Mouse (Mus musculus) adrenal gland, adult (tissue): ENCODE results near the gene Zfp358.

Experiments
- DNase-seq, 2 experiments: peaks; one replicate each; pipeline ENCODE4 v3.0.0; 2022 to 2023; ENCODE audit warnings: low spot score in 1 of 2; ENCODE audit not compliant: inconsistent age in 2 of 2

Gene Zfp358

GRCm38 (mm10) chr8:3498583-3498982 is 5.6 kb downstream of the Zfp358 start:
- no peak for DNase-seq

- DNase-seq = no peak
These were observed 6.8 kb downstream of the Zfp358 start for GRCm38 (mm10) chr8:3499751-3500150.

- DNase-seq = peak; percentile 99
These were observed 7.5 kb downstream of the Zfp358 start, which contains the start of gene Mcoln1 for GRCm38 (mm10) chr8:3500235-3501090. Gene Mcoln1, plus strand, starts transcription at chr8:3500457.

GRCm38 (mm10) chr8:3502217-3502616 is 9.3 kb downstream of the Zfp358 start:
- no peak for DNase-seq

GRCm38 (mm10) chr8:3507979-3508754 is 15.2 kb downstream of the Zfp358 start:
- DNase-seq = no peak

GRCm38 (mm10) chr8:3514681-3515247 is 21.8 kb downstream of the Zfp358 start:
- peak in 1 of 2 experiments; percentile 38 for DNase-seq

GRCm38 (mm10) chr8:3515260-3515671 is 22.3 kb downstream of the Zfp358 start, which contains the start of gene Pnpla6:
Gene Pnpla6, plus strand, starts transcription at chr8:3515384.
- DNase-seq = peak; percentile 92 to 97

- peak; percentile 76 to 89 for DNase-seq
These were observed 23.0 kb downstream of the Zfp358 start for GRCm38 (mm10) chr8:3515771-3516417.

- DNase-seq = peak; percentile 94 to 98
These were observed 23.6 kb downstream of the Zfp358 start for GRCm38 (mm10) chr8:3516450-3517116.

- no peak for DNase-seq
These were observed 24.2 kb downstream of the Zfp358 start for GRCm38 (mm10) chr8:3517117-3517495.

- no peak for DNase-seq
These were observed 29.2 kb downstream of the Zfp358 start for GRCm38 (mm10) chr8:3522007-3522697.

GRCm38 (mm10) chr8:3530816-3531215 is 37.9 kb downstream of the Zfp358 start:
- no peak for DNase-seq

- no peak for DNase-seq
These were observed 39.0 kb downstream of the Zfp358 start for GRCm38 (mm10) chr8:3531936-3532335.

- DNase-seq = no peak
These were observed 43.3 kb downstream of the Zfp358 start for GRCm38 (mm10) chr8:3536053-3536841.

- no peak for DNase-seq
These were observed 44.0 kb downstream of the Zfp358 start for GRCm38 (mm10) chr8:3536940-3537339.

- no peak for DNase-seq
These were observed 44.7 kb downstream of the Zfp358 start for GRCm38 (mm10) chr8:3537666-3538065.

- DNase-seq = no peak
These were observed 46.2 kb downstream of the Zfp358 start for GRCm38 (mm10) chr8:3539146-3539545.

- DNase-seq = no peak
These were observed 47.1 kb downstream of the Zfp358 start for GRCm38 (mm10) chr8:3540076-3540475.

GRCm38 (mm10) chr8:3546511-3546910 is 53.6 kb downstream of the Zfp358 start:
- no peak for DNase-seq
